Mouse (Mus musculus): ENCODE measurements around the gene Elmsan1.

GRCm38 (mm10) chr12:84149971-84150370, 68.7 kb downstream of the Elmsan1 start:
- TF ChIP-seq MAFK (IDR thresholded peaks at IDR 0.05; ENCODE audit: insufficient read depth, low read depth, low read length) = no peak
- TF ChIP-seq HCFC1 (IDR thresholded peaks at IDR 0.05; ENCODE audit: borderline replicate concordance, insufficient read depth, low read length) = no peak
- TF ChIP-seq ZNF384 (IDR thresholded peaks at IDR 0.05; ENCODE audit: low read depth, low read length) = no peak
- no peak for TF ChIP-seq CHD2 (IDR thresholded peaks at IDR 0.05; ENCODE audit: low read depth, low read length)
- no peak for TF ChIP-seq ZC3H11A (IDR thresholded peaks at IDR 0.05; ENCODE audit: borderline replicate concordance, low read depth, low read length)

All from ES-E14 (cell line).